Mouse (Mus musculus) intestine, postnatal 0 days (tissue): Measurements from ENCODE around the gene Znrf4. TPM values are rescaled to one million over a fixed set of nuclear protein-coding genes. Genes with fewer than 3 reads are reported as not detected.
"Not testable (repeated sequence)": the region's sequence is repeated elsewhere in the genome, so short reads cannot be mapped to it uniquely, and the experiment has no call there.

Experiments
- ATAC-seq: fragments of 200-750 bp; cut with Nextera tagmentation; 2 replicates; pipeline ENCODE4 v1.8.0; 2017; ENCODE audit warnings: mild to moderate bottlenecking, moderate TSS enrichment, moderate library complexity
- H3K27ac ChIP-seq: fragments of 300-500 bp; sonication (generic); 2 replicates; pipeline ENCODE4 v1.5.1; 2014; ENCODE audit warnings: mild to moderate bottlenecking, low read depth, low read length, moderate library complexity
- H3K27me3 ChIP-seq: fragments of 300-500 bp; sonication (generic); replicated peaks from 2 replicates; pipeline ENCODE4 v1.6.1; 2014; ENCODE audit warnings: low read length, mixed read lengths; ENCODE audit not compliant: control insufficient read depth, insufficient read depth
- H3K36me3 ChIP-seq: fragments of 300-500 bp; sonication (generic); 2 replicates; pipeline ENCODE4 v1.6.1; 2014; ENCODE audit warnings: mild to moderate bottlenecking, moderate library complexity; ENCODE audit not compliant: control insufficient read depth, insufficient read depth
- H3K4me1 ChIP-seq: fragments of 300-500 bp; sonication (generic); replicated peaks from 2 replicates; pipeline ENCODE4 v1.6.1; 2014; ENCODE audit warnings: antibody characterized with exemption, low read length, mixed read lengths; ENCODE audit not compliant: control insufficient read depth, insufficient read depth
- H3K4me2 ChIP-seq: fragments of 300-500 bp; sonication (generic); replicated peaks from 2 replicates; pipeline ENCODE4 v1.6.1; 2014; ENCODE audit warnings: low read depth, mild to moderate bottlenecking, moderate library complexity
- H3K4me3 ChIP-seq: fragments of 300-500 bp; sonication (generic); 2 replicates; pipeline ENCODE4 v1.5.1; 2014; ENCODE audit warnings: low read depth, low read length
- H3K9ac ChIP-seq: fragments of 300-500 bp; sonication (generic); 2 replicates; pipeline ENCODE4 v1.6.1; 2014; ENCODE audit warnings: mild to moderate bottlenecking, low read depth, low read length
- H3K9me3 ChIP-seq: fragments of 300-500 bp; sonication (generic); 2 replicates; pipeline ENCODE4 v1.6.1; 2016; ENCODE audit warnings: mixed run types; ENCODE audit not compliant: control insufficient read depth
- CTCF ChIP-seq: sonication (generic); IDR thresholded peaks from 2 replicates; pipeline ENCODE4 v1.5.1; 2016; ENCODE audit warnings: low read depth, mild to moderate bottlenecking, control low read depth, antibody characterized with exemption, moderate library complexity
- whole genome bisulfite sequencing: fragments of 180-500 bp; shearing (Covaris S2); extraction: QIAGEN DNeasy Blood & Tissue Kit; methylation state at CpG from one replicate; pipeline ENCODE4 v1.1.7; 2014; 5-methylcytosine and 5-hydroxymethylcytosine counted together
- polyA plus RNA-seq: library from polyadenylated mRNA; unstranded; fragments of >200 nt; fragmentation: Nextera tagmentation; extraction: Ambion mirVana; gene quantifications from 2 replicates; pipeline ENCODE4 v1.2.1, GENCODE M21; 2015

The Znrf4 gene
- polyA plus RNA-seq, 1 experiment from 2014 or later, result not detected

DNA sequence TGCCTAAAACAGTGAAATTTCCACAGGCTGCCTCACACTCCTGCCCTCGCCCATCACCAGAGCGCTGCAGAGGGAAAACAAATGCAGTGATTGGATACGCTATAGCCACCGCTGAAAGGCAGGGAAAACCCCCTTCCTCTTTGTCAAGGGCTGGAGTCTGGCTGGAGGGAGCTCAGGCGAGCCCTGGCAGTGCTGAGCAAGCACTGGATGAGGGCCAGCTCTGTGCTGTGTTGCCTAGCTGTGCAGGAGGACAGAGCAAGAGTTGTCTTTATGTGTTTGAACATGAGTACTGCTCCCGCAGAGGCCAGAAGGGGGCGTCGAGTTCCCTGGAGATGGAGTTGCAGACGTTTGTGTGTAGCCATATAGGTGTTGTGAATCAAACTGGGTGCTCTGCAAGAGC, 9.7 kb downstream of the Znrf4 start:
- TF ChIP-seq CTCF, result peak; percentile 29
- Histone ChIP-seq H3K4me2 (no peak overlapping the region), H3K4me3 (no peak overlapping the region), H3K27ac (no peak overlapping the region), H3K27me3 (no peaks in the 10 kb centered on the region), H3K36me3 (no peaks in the 10 kb centered on the region), H3K9me3 (no peaks in the 10 kb centered on the region), H3K4me1 (no peaks in the 10 kb centered on the region), H3K9ac (no peak overlapping the region)
- 31% methylated on average over 9 of the region's 9 CpGs for WGBS
- ATAC-seq, result no peak

DNA sequence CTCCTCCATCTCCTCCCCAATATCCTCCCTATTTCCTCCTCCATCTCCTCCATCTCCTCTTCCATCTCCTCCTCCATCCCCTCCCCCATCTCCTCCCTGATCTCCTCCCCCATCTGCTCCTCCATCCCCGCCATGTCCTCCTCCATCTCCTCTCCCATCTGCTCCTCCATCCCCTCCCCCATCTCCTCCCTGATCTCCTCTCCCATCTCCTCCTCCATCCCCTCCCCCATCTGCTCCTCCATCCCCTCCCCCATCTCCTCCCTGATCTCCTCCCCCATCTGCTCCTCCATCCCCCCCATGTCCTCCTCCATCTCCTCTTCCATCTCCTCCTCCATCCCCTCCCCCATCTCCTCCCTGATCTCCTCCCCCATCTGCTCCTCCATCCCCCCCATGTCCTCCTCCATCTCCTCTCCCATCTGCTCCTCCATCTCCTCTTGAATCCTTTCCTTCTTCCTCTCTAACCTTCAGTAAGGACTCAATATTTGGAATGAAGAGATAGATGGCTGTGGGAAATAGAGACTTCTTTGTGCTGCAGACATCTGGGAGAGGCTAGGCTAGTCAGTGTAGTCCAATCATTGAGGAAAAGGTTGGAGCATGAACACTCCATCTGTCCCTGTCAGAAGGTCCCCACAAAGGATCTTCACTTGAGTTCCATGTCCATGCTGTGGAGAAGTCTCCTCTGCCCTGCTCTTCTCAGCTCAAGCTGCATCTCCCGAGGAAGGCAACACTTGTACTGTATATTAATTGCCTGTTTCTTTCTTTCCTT, 10.4 kb downstream of the Znrf4 start:
- not testable (repeated sequence) for H3K27ac ChIP-seq, H3K4me2 ChIP-seq, ATAC-seq, H3K9me3 ChIP-seq, H3K4me1 ChIP-seq, H3K27me3 ChIP-seq, H3K9ac ChIP-seq, H3K4me3 ChIP-seq, H3K36me3 ChIP-seq
- WGBS, result 38% methylated on average over 2 of the region's 2 CpGs

DNA sequence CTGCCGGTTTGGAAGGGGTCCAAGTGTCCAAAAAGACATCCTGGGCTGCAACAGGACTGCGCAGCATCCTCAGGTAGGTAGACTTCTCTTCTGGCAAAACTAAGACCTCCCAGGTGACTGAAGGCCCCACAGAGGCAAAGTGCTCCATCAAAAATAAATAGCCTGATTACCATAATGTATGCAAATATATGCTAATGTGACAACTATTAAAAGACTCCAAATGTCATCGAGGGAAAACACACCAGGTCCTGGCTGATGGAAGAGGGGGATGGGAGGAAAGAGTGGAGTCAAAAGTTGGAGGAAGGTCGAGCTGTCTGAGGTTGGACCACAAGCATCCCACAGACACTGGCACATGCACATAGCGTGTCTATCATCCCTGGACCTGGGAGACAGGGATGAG, 13.0 kb downstream of the Znrf4 start:
- Histone ChIP-seq H3K9ac (no peak overlapping the region), H3K4me1 (no peaks in the 10 kb centered on the region), H3K36me3 (no peaks in the 10 kb centered on the region), H3K9me3 (peaks cover 6% of the 10 kb centered on the region), H3K4me3 (no peak overlapping the region), H3K4me2 (no peak overlapping the region), H3K27me3 (no peaks in the 10 kb centered on the region), H3K27ac (no peak overlapping the region)
- 83% methylated on average over 5 of the region's 5 CpGs for WGBS
- no peak for TF ChIP-seq CTCF
- no peak for ATAC-seq

DNA sequence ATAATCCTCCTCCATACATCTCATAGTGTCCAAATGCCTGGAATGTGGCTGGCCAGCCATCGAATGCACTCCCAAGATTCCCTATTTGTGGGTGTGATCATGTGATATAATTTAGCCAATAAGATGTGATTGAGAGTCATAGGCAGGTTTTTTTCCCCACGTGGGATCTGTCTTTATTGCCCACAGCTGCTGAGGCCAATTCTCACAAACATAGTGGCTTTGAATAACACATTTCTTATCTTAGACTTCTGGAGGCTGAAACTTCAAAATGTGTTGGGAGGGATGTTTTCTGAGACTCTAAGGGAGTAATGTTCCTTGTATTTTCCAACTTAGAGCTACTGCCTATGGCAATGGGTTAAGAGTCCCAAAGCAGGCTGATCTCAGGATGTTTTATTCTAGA, 17.8 kb downstream of the Znrf4 start:
- no peak for TF ChIP-seq CTCF
- Histone ChIP-seq H3K36me3 (no peaks in the 10 kb centered on the region), H3K9ac (no peak overlapping the region), H3K4me2 (no peak overlapping the region), H3K4me1 (no peaks in the 10 kb centered on the region), H3K4me3 (no peak overlapping the region), H3K27me3 (no peaks in the 10 kb centered on the region), H3K9me3 (peaks cover 23% of the 10 kb centered on the region), H3K27ac (no peak overlapping the region)
- 61% methylated on average over 2 of the region's 2 CpGs for WGBS
- no peak for ATAC-seq

DNA sequence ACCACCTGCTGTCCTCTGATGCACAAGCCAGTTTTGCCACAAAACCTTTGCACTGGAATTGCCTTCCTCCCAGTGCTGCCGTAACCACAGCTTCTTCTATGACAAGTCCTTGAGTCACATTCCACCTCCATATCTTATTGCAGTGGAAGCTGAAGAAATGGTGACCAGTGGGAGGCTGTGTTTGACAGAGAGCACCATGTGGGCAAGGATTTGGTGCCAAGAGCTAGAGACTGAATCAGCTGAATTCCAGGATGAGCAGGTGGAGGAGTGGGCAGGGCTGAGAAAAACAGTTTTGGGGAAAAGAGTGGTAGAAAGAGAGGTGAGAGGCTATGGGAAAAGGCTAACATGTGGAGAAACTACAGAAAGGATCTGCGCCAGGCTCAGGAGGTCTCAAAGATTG, 18.4 kb downstream of the Znrf4 start:
- TF ChIP-seq CTCF, result no peak
- 96% methylated on average over 2 of the region's 2 CpGs for WGBS

DNA sequence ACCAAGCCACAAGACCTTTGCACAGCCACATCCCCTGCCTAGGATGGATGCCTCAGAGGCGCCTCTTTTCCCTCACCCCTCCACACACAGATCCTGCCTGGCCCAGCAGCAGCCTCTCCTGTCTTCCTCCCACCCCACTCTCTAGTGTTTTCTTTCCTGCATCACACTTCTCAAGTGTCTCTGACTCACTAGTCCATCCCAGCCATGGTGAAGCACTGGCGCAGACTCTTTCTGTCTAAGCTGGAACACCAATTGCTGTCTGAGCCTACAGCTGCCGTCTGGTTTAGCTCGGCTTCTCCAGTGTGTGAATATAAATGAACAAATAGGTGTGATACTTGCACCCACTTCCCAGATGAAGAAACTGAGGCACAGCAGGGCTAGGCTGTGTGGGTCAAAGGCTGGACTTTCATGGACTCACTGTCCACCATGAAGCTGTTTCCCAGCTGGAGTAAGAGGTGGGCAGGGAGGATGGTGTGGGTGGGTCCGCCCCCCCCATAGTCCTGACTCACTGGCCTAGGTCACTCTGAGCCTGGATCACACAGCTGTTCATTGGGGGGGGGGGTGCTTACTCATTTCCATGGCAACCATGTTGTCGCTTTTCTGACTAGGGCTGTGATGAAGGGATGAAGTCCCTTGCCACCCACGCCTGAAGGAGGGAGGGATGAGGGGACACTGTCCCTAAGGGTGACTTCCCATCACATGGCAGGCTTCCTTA, 21.6 kb downstream of the Znrf4 start:
- WGBS, result 82% methylated on average over 7 of the region's 7 CpGs

More for the DNA sequence above, 18.4 kb downstream of the Znrf4 start:
- Histone ChIP-seq H3K4me1 (no peaks in the 10 kb centered on the region), H3K27ac (no peak overlapping the region), H3K36me3 (no peaks in the 10 kb centered on the region), H3K4me3 (no peak overlapping the region), H3K27me3 (no peaks in the 10 kb centered on the region), H3K4me2 (no peak overlapping the region), H3K9ac (no peak overlapping the region), H3K9me3 (peaks cover 23% of the 10 kb centered on the region)
- ATAC-seq, result no peak

More for the DNA sequence above, 21.6 kb downstream of the Znrf4 start:
- H3K9ac ChIP-seq, result no peak overlapping the region
- no peaks in the 10 kb centered on the region for H3K36me3 ChIP-seq
- H3K4me2 ChIP-seq, result no peak overlapping the region
- no peaks in the 10 kb centered on the region for H3K27me3 ChIP-seq
- TF ChIP-seq CTCF, result no peak
- no peaks in the 10 kb centered on the region for H3K4me1 ChIP-seq
- no peak overlapping the region for H3K4me3 ChIP-seq
- H3K9me3 ChIP-seq, result peaks cover 23% of the 10 kb centered on the region
- no peak overlapping the region for H3K27ac ChIP-seq
- no peak for ATAC-seq
